ENCODE assay signal across 27 mouse cellular contexts in genomic region chr11:99088486-99088885, GRCm38 (mm10). TPM values are rescaled to one million over a fixed set of nuclear protein-coding genes. Genes with fewer than 3 reads are reported as not detected.
DNase-seq lines count a peak whose midpoint lies in the region; ATAC-seq and TF ChIP-seq lines count a peak whose summit lies in the region.
"Had no signal": no experiment of that assay in that cellular context is flagged by ENCODE, and none has a peak within 500 bp of the region (broad histone marks: within the 10 kb centered on the region; RNA-seq: fewer than 3 reads in every experiment).

No protein-coding gene starts in this region.

- no peak overlapping the region for H3K9ac ChIP-seq in intestine, embryonic 16.5 days (ENCODE audit: low read depth, low read length)
- H3K9ac ChIP-seq in midbrain, embryonic 15.5 days = no peak overlapping the region
- H3K9ac ChIP-seq: forebrain, postnatal 0 days; hindbrain, embryonic 14.5 days; liver, embryonic 15.5 days; neural tube, embryonic 15.5 days had no signal

- 0 out of 2 replicates have a peak overlapping the region, but pooled peaks have one; percentile 2 for H3K27ac ChIP-seq in heart, embryonic 10.5 days
- H3K27ac ChIP-seq in intestine, embryonic 16.5 days (ENCODE audit: low read length) = no peak overlapping the region
- H3K27ac ChIP-seq in small intestine, adult 2 months (ENCODE audit: insufficient read depth, low read depth, low read length) = peak overlapping the region; percentile 91
- H3K27ac ChIP-seq in midbrain, embryonic 15.5 days = no peak overlapping the region
- H3K27ac ChIP-seq: forebrain, embryonic 10.5 days; heart, adult 2 months; hindbrain, embryonic 14.5 days; layer of hippocampus, adult 2 months; liver, embryonic 15.5 days; neural tube, embryonic 15.5 days had no signal

- no peaks in the 10 kb centered on the region for H3K36me3 ChIP-seq in heart, embryonic 10.5 days
- H3K36me3 ChIP-seq in intestine, embryonic 16.5 days (ENCODE audit: control insufficient read depth, insufficient read depth, low read length) = no peaks in the 10 kb centered on the region
- peaks cover 8% of the 10 kb centered on the region; the same call in 1 of the 2 replicates for H3K36me3 ChIP-seq in small intestine, adult 2 months (ENCODE audit: control insufficient read depth, insufficient read depth, low read length)
- H3K36me3 ChIP-seq in midbrain, embryonic 15.5 days (replicated peaks) = no peaks in the 10 kb centered on the region
- H3K36me3 ChIP-seq: forebrain, embryonic 10.5 days; liver, embryonic 15.5 days; neural tube, embryonic 15.5 days had no signal

- peak overlapping the region; percentile 23; the same call in 1 of the 2 replicates for H3K4me2 ChIP-seq in intestine, embryonic 16.5 days (ENCODE audit: low read depth, low read length)
- H3K4me2 ChIP-seq in midbrain, embryonic 15.5 days = no peak overlapping the region
- H3K4me2 ChIP-seq: hindbrain, embryonic 14.5 days; liver, embryonic 15.5 days; neural tube, embryonic 15.5 days had no signal

- 32% methylated on average over 2 of the region's 2 CpGs for WGBS in heart, embryonic 10.5 days
- WGBS in intestine, embryonic 16.5 days = 47% methylated on average over 2 of the region's 2 CpGs
- WGBS in small intestine, adult 2 months = 12% methylated on average over 2 of the region's 2 CpGs
- 66% methylated on average over 2 of the region's 2 CpGs for WGBS in midbrain, embryonic 15.5 days

- ATAC-seq in intestine, embryonic 16.5 days = no peak
- ATAC-seq in midbrain, embryonic 15.5 days (replicated peaks) = no peak
- no peak for ATAC-seq in monocyte, adult 5-6 weeks (replicated peaks; ENCODE audit: insufficient number of reproducible peaks, low FRiP score, low TSS enrichment, poor library complexity, severe bottlenecking)
- ATAC-seq: forebrain, postnatal 0 days; inflammation-experienced regulatory T-cells, adult 6 months; Patski had no signal

- TF ChIP-seq POLR2A in small intestine, adult 2 months (IDR thresholded peaks at IDR 0.05; ENCODE audit: low read depth, low read length) = no peak

- H3K4me1 ChIP-seq in heart, embryonic 10.5 days = peaks cover 26% of the 10 kb centered on the region
- H3K4me1 ChIP-seq in intestine, embryonic 16.5 days (ENCODE audit: control insufficient read depth, insufficient read depth, low read length) = no peaks in the 10 kb centered on the region
- H3K4me1 ChIP-seq in small intestine, adult 2 months (ENCODE audit: control insufficient read depth, insufficient read depth, insufficient read length, low read length) = peaks cover 13% of the 10 kb centered on the region
- no peaks in the 10 kb centered on the region for H3K4me1 ChIP-seq in midbrain, embryonic 15.5 days
- H3K4me1 ChIP-seq: liver, embryonic 15.5 days; neural tube, embryonic 15.5 days had no signal

- H3K27me3 ChIP-seq in heart, embryonic 10.5 days (ENCODE audit: insufficient read depth, poor library complexity, severe bottlenecking) = peaks cover 12% of the 10 kb centered on the region; the same call in 1 of the 2 replicates
- H3K27me3 ChIP-seq in intestine, embryonic 16.5 days (replicated peaks; ENCODE audit: control insufficient read depth, insufficient read depth, low read length) = no peaks in the 10 kb centered on the region
- H3K27me3 ChIP-seq in small intestine, adult 2 months (ENCODE audit: control insufficient read depth, insufficient read depth, low read length) = no peaks in the 10 kb centered on the region
- H3K27me3 ChIP-seq in midbrain, embryonic 15.5 days (replicated peaks) = no peaks in the 10 kb centered on the region
- H3K27me3 ChIP-seq: neural tube, embryonic 15.5 days; Patski had no signal

- TF ChIP-seq CTCF in small intestine, adult 2 months (IDR thresholded peaks at IDR 0.05; ENCODE audit: extremely low read depth, insufficient read length, insufficient replicate concordance, low read depth, low read length) = no peak

- no peak overlapping the region for H3K4me3 ChIP-seq in heart, embryonic 10.5 days
- H3K4me3 ChIP-seq in intestine, embryonic 16.5 days (ENCODE audit: low read length) = no peak overlapping the region
- H3K4me3 ChIP-seq in small intestine, adult 2 months (ENCODE audit: low read depth, low read length) = peak overlapping the region; percentile 61
- H3K4me3 ChIP-seq in midbrain, embryonic 15.5 days = no peak overlapping the region
- H3K4me3 ChIP-seq: forebrain, embryonic 10.5 days; heart, adult 2 months; layer of hippocampus, adult 2 months; liver, embryonic 15.5 days; neural tube, embryonic 15.5 days had no signal

- H3K9me3 ChIP-seq in heart, embryonic 10.5 days = no peaks in the 10 kb centered on the region
- H3K9me3 ChIP-seq in intestine, embryonic 16.5 days (ENCODE audit: control insufficient read depth, low read length) = no peaks in the 10 kb centered on the region
- no peaks in the 10 kb centered on the region for H3K9me3 ChIP-seq in midbrain, embryonic 15.5 days
- H3K9me3 ChIP-seq: forebrain, embryonic 10.5 days; liver, embryonic 15.5 days; neural tube, embryonic 15.5 days had no signal

- no peak for DNase-seq in heart, embryonic 10.5 days (ENCODE audit: low spot score)
- DNase-seq in heart, postnatal 4 days = no peak
- no peak for DNase-seq in spleen, postnatal 10 days (ENCODE audit: low spot score in 2 of 2)
- DNase-seq in cerebellum, postnatal 25 days = no peak
- DNase-seq: cerebellum, adult 18-20 months; forebrain, postnatal 0 days; gastrocnemius, postnatal 36 days; heart, adult 2 months; heart, postnatal 36 days; kidney, postnatal 25 days; liver; lung, postnatal 4 days; midbrain, embryonic 14.5 days; thymus, adult 2 months had no signal

RNA-seq across cellular contexts. Expression of gene Tns4, which starts 0.6 kb away (rescaled TPM):
- 0.36 TPM in 2 replicates for polyA plus RNA-seq in heart, embryonic 10.5 days (2016; fragmentation: Nextera tagmentation; extraction: Ambion mirVana)
- under 1 TPM in 1 of 2 experiments, not detected in 1; 0.14 TPM for total RNA-seq in heart, postnatal 4 days (2021)
- 0.65 and 1.3 TPM in 2 replicates for polyA plus RNA-seq in intestine, embryonic 16.5 days (2015; fragmentation: Nextera tagmentation; extraction: Ambion mirVana)
- polyA plus RNA-seq in small intestine, adult 2 months (2012; rRNA removed) = 4.8 and 47.8 TPM in 2 replicates
- 0.09 TPM in 1 of 2 replicates, not detected in the other for polyA plus RNA-seq in midbrain, embryonic 15.5 days (2015; fragmentation: Nextera tagmentation; extraction: Ambion mirVana)
- 4.1 to 6.4 TPM (median 4.2 TPM) in 3 replicates for total RNA-seq in monocyte, adult 5-6 weeks (2017)
- total RNA-seq: gastrocnemius, postnatal 36 days; layer of hippocampus, adult 2 months; layer of hippocampus, postnatal 25 days; megakaryocyte-erythroid progenitor cell, adult 5-6 weeks had no signal
- polyA plus RNA-seq: forebrain, postnatal 0 days; Patski had no signal

RNA-seq across cellular contexts. Expression of gene Igfbp4, which starts 47.4 kb away (rescaled TPM):
- 382 and 559 TPM in 2 replicates for polyA plus RNA-seq in heart, embryonic 10.5 days (2016; fragmentation: Nextera tagmentation; extraction: Ambion mirVana)
- 100 to 1,000 TPM; 204 to 217 TPM for total RNA-seq in heart, postnatal 4 days (2021)
- polyA plus RNA-seq in intestine, embryonic 16.5 days (2015; fragmentation: Nextera tagmentation; extraction: Ambion mirVana) = 345 and 352 TPM in 2 replicates
- polyA plus RNA-seq in small intestine, adult 2 months (2012; rRNA removed) = 71.6 and 78.1 TPM in 2 replicates
- 136 and 154 TPM in 2 replicates for polyA plus RNA-seq in midbrain, embryonic 15.5 days (2015; fragmentation: Nextera tagmentation; extraction: Ambion mirVana)
- 0.43 to 5.5 TPM (median 1.2 TPM) in 3 replicates for total RNA-seq in monocyte, adult 5-6 weeks (2017)

Comparison
In these comparisons a context has a peak if more than half of its experiments do, and no peak if none do; other contexts are left out.
1. H3K27ac ChIP-seq: peak in heart, embryonic 10.5 days (single experiment) and small intestine, adult 2 months (single experiment); none in intestine, embryonic 16.5 days (single experiment) and midbrain, embryonic 15.5 days (single experiment).